Mouse (Mus musculus) cortical plate, adult 2 months (tissue): ENCODE results near the gene Ifi209. TPM values are rescaled to one million over a fixed set of nuclear protein-coding genes. Genes with fewer than 3 reads are reported as not detected.

Experiments used
- H3K27ac ChIP-seq: fragments of 200-500 bp; 2 replicates; pipeline ENCODE4 v1.5.1; 2012; ENCODE audit warnings: low read length, control low read depth, inconsistent platforms; ENCODE audit not compliant: insufficient read depth
- H3K4me1 ChIP-seq: fragments of 200-500 bp; 2 replicates; pipeline ENCODE4 v1.6.1; 2011; ENCODE audit warnings: low read length; ENCODE audit not compliant: control insufficient read depth, insufficient read depth
- H3K4me3 ChIP-seq: fragments of 200-500 bp; 2 replicates; pipeline ENCODE4 v1.5.1; 2011; ENCODE audit warnings: mild to moderate bottlenecking, low read length, control low read depth; ENCODE audit not compliant: insufficient read depth
- CTCF ChIP-seq: fragments of 200-500 bp; IDR thresholded peaks from 2 replicates; pipeline ENCODE4 v1.5.1; 2011; ENCODE audit warnings: mild to moderate bottlenecking, control low read depth, low read length; ENCODE audit not compliant: insufficient read depth; ENCODE audit errors: extremely low read depth
- POLR2A ChIP-seq: fragments of 200-500 bp; IDR thresholded peaks from 2 replicates; pipeline ENCODE4 v1.6.1; 2011; ENCODE audit warnings: mild to moderate bottlenecking, low read length, control low read depth; ENCODE audit not compliant: insufficient read depth; ENCODE audit errors: extremely low read depth
- polyA plus RNA-seq: library from polyadenylated mRNA; depleted of rRNA; stranded (reverse); fragments of >200 nt; gene quantifications from 2 replicates; pipeline ENCODE4 v1.2.3, GENCODE M21; 2012; rRNA removed

Gene Ifi209
- polyA plus RNA-seq, 1 experiment: 0.21 TPM

DNA sequence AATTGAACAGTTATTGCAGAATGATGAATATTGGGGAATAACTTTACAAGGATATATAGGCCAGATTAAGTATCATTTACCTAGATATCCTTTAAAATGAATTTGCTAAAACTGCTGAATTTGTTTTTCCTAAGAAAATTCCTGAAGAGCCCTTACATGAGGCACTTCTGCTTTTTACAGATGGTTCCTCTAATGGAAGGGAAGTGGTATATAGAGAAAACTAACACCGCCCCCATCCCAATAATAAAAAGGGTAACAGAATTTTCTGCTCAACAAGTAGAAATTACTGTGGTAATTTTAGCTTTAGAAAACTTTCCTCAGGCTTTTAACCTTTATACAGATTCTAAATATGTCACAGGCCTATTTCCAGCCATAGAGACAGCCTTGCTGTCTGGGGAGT, 63.6 kb downstream of the Ifi209 start:
- H3K4me1 ChIP-seq: no peaks in the 10 kb centered on the region
- no peak overlapping the region for H3K4me3 ChIP-seq
- no peak overlapping the region for H3K27ac ChIP-seq
- TF ChIP-seq CTCF (no peak), POLR2A (no peak)

Other genes with a start within 250 kb of the Ifi209 start
- 0.06 and 0.08 TPM in 2 replicates for gene Ifi206, start 139.9 kb upstream of the Ifi209 start, polyA plus RNA-seq
- not detected in 2 replicates for gene Ifi214, start 95.0 kb upstream of the Ifi209 start, polyA plus RNA-seq
- gene Ifi213, start 31.6 kb upstream of the Ifi209 start, polyA plus RNA-seq: 0.13 and 0.28 TPM in 2 replicates
- gene Ifi208, start 42.8 kb downstream of the Ifi209 start, polyA plus RNA-seq: not detected in 2 replicates
- 0.17 and 0.31 TPM in 2 replicates for gene Ifi207, start 110.8 kb downstream of the Ifi209 start, polyA plus RNA-seq
- gene Ifi204, start 136.0 kb downstream of the Ifi209 start, polyA plus RNA-seq: 0.31 and 0.47 TPM in 2 replicates